Mouse (Mus musculus) ES-Bruce4 (cell line): Measurements from ENCODE around the gene Casp9.

ENCODE experiments used
- CTCF ChIP-seq: IDR thresholded peaks from one replicate; pipeline ENCODE4 v1.8.1; 2011; ENCODE audit warnings: low read depth, low read length
- POLR2A ChIP-seq: IDR thresholded peaks from one replicate; pipeline ENCODE4 v1.8.1; 2011; ENCODE audit warnings: low read length; ENCODE audit not compliant: insufficient read depth

DNA sequence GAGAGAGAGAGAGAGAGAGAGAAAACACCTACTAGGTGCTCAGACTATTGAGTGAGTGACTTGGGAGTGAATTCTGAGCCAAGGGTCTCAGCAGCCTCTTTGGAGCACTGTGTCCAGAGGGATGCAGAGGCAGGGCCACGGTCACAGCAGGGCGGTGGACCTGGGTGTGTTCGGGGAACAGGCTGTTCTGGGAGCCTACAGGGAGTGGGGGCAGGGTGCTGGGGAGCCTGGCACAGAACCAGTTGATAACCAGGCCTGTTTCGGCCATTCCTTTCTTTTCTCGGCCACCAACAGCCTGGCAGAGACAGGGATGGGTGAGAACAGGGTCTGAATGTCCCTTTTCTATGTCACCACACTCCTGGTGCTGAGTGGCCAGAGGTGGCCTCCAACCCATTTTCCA is 69.5 kb downstream of the Casp9 start:
- TF ChIP-seq CTCF (no peak), POLR2A (no peak)
